Mouse (Mus musculus) embryonic facial prominence, embryonic 11.5 days (tissue): Measurements from ENCODE around the gene Gmfb. TPM values are rescaled to one million over a fixed set of nuclear protein-coding genes. Genes with fewer than 3 reads are reported as not detected.
"Not testable (repeated sequence)": the region's sequence is repeated elsewhere in the genome, so short reads cannot be mapped to it uniquely, and the experiment has no call there.

Source experiments
- ATAC-seq: fragments of 200-750 bp; cut with Nextera tagmentation; replicated peaks from 2 replicates; pipeline ENCODE4 v1.8.0; 2017; ENCODE audit warnings: low read depth; ENCODE audit not compliant: insufficient number of reproducible peaks, low FRiP score, low TSS enrichment
- DNase-seq: peaks from one replicate; pipeline ENCODE4 v3.0.0-alpha.2; 2015; ENCODE audit warnings: low spot score
- H3K27ac ChIP-seq: fragments of 300-500 bp; sonication (generic); replicated peaks from 2 replicates; pipeline ENCODE4 v1.5.1; 2014; ENCODE audit warnings: mild to moderate bottlenecking, low read depth, low read length, control low read depth
- H3K27me3 ChIP-seq: fragments of 300-500 bp; sonication (generic); 2 replicates; pipeline ENCODE4 v1.6.1; 2014; ENCODE audit warnings: mild to moderate bottlenecking, low read length, moderate library complexity, mixed read lengths; ENCODE audit not compliant: control insufficient read depth, insufficient read depth
- H3K36me3 ChIP-seq: fragments of 300-500 bp; sonication (generic); replicated peaks from 2 replicates; pipeline ENCODE4 v1.6.1; 2014; ENCODE audit warnings: low read depth, mild to moderate bottlenecking, low read length, moderate library complexity, mixed read lengths; ENCODE audit not compliant: control insufficient read depth, insufficient read depth
- H3K4me1 ChIP-seq: fragments of 300-500 bp; sonication (generic); 2 replicates; pipeline ENCODE4 v1.6.1; 2014; ENCODE audit warnings: low read length, mixed read lengths; ENCODE audit not compliant: control insufficient read depth, insufficient read depth
- H3K4me2 ChIP-seq: fragments of 300-500 bp; sonication (generic); 2 replicates; pipeline ENCODE4 v1.6.1; 2014; ENCODE audit warnings: low read depth, mild to moderate bottlenecking, control low read depth, low read length, moderate library complexity
- H3K4me3 ChIP-seq: fragments of 300-500 bp; sonication (generic); 2 replicates; pipeline ENCODE4 v1.5.1; 2014; ENCODE audit warnings: low read depth, low read length, control low read depth
- H3K9ac ChIP-seq: fragments of 300-500 bp; sonication (generic); replicated peaks from 2 replicates; pipeline ENCODE4 v1.6.1; 2014; ENCODE audit warnings: mild to moderate bottlenecking, control low read depth, low read length
- H3K9me3 ChIP-seq: fragments of 300-500 bp; sonication (generic); replicated peaks from 2 replicates; pipeline ENCODE4 v1.6.1; 2016; ENCODE audit warnings: mild to moderate bottlenecking, low read length, inconsistent platforms, mixed read lengths; ENCODE audit not compliant: control insufficient read depth
- WGBS: fragments of 180-500 bp; shearing (Covaris S2); extraction: QIAGEN DNeasy Blood & Tissue Kit; methylation state at CpG from one replicate; pipeline ENCODE4 v1.1.7; 2014; 5-methylcytosine and 5-hydroxymethylcytosine counted together
- polyA plus RNA-seq: library from polyadenylated mRNA; unstranded; fragments of >200 nt; fragmentation: Nextera tagmentation; extraction: Ambion mirVana; gene quantifications from 2 replicates; pipeline ENCODE4 v1.2.1, GENCODE M21; 2014

Gene Gmfb
- polyA plus RNA-seq, 1 experiment from 2014 or later, result 117 TPM

DNA sequence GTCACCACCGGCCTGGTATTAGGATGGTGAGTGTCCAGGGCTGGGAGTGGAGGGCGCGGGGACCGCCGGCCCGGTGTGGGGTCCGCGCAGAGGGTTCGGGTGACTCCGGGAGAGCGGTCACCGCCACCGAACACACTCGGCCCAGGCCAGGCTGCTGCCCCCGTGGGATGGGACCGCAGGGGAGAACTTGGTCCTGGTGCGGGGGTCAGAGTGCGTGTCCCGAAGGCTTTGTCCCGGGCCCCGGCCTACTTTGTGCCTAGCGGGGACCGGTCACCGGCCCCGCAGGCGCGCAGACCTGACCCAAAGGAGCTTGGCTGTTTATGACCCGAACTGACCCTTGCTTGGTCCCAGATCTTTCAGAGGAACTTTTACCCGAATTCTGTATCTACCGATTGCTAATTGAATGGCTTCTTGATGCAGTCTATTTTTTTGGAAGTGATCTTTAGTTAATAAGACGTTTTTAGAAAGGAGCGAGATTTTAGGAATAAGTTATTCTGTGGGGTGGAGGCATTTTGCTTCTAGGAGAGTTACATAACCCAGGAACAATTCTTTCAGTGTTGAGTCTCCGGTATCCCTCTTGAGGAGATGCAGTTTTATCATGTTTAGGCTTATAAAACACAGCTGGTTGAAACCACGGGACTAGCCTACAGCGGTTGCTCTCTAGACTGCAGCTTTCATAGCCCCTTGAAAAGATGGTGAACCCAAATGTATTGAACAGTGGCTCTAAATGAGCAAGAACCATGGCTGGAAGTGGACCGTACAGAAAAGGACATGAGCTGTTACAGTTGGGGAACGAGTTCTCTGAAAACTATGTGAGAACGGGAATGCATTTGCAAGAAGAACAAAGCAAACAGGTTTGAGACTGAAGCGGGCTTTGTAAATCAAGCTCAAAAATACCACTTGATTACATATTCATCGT is 10.6 kb upstream of the Gmfb start:
- ATAC-seq (no peak; the same call in 1 of the 2 replicates), DNase-seq (peak; percentile 21)
- Histone ChIP-seq H3K9me3 (no peaks in the 10 kb centered on the region), H3K27me3 (no peaks in the 10 kb centered on the region), H3K9ac (peak overlapping the region; percentile 77), H3K36me3 (no peaks in the 10 kb centered on the region), H3K4me3 (peak overlapping the region; percentile 78), H3K4me2 (peak overlapping the region; percentile 89), H3K27ac (no peak overlapping the region), H3K4me1 (no peaks in the 10 kb centered on the region)
- WGBS, result 8% methylated on average over 40 of the region's 40 CpGs

DNA sequence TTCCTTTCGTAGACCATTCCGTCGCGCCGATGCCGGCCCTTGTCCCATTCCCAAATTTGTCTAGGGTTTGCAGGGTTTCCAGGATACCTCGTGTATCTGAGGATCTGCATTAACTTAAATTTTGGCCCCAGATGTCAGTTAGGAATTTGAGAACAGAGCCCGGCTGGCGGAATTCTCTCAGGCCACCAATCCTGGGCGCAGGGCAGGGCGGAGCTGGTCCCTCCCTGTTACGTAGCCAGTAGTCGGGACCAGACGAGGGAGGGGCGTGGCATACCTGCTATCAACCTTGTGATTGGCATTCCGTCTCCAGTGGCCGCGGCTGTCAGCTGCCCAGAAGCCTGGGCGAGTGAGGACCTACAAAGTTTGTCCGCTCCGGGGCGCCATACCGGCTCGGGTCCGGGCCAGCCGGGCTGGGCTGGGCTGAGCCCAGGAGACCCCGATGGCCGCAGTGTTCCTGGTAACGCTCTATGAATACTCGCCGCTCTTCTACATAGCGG is 9.8 kb upstream of the Gmfb start, which contains the start of gene Cgrrf1:
TSS of gene Cgrrf1 (plus strand) at position 289 of the 497 bp plus-strand sequence.
- H3K4me1 ChIP-seq, result no peaks in the 10 kb centered on the region
- ATAC-seq (peak; percentile 99), DNase-seq (peak; percentile 98)
- H3K27ac ChIP-seq, result no peak within 1 kb of the TSS
- H3K36me3 ChIP-seq, result no peaks in the 10 kb centered on the region
- H3K27me3 ChIP-seq, result no peaks in the 10 kb centered on the region
- peak within 1 kb of the TSS; percentile 78 for H3K4me3 ChIP-seq
- H3K9me3 ChIP-seq, result no peaks in the 10 kb centered on the region
- under 1% methylated on average over 32 of the region's 32 CpGs for WGBS
- peak within 1 kb of the TSS; percentile 77 for H3K9ac ChIP-seq
- peak within 1 kb of the TSS; percentile 89 for H3K4me2 ChIP-seq

- H3K27ac ChIP-seq, result no peak overlapping the region
- H3K4me2 ChIP-seq, result peak overlapping the region; percentile 89
- ATAC-seq, result no peak
- WGBS, result 5% methylated on average over 4 of the region's 4 CpGs
- no peaks in the 10 kb centered on the region for H3K27me3 ChIP-seq
- H3K9ac ChIP-seq, result no peak overlapping the region
- H3K4me3 ChIP-seq, result peak overlapping the region; percentile 78
- H3K4me1 ChIP-seq, result no peaks in the 10 kb centered on the region
- no peaks in the 10 kb centered on the region for H3K36me3 ChIP-seq
- peak; percentile 19 for DNase-seq
- no peaks in the 10 kb centered on the region for H3K9me3 ChIP-seq
Observed at GRCm38 (mm10) chr14:46831295-46831694, 9.3 kb upstream of the Gmfb start.

- Histone ChIP-seq H3K4me1 (no peaks in the 10 kb centered on the region), H3K27ac (no peak overlapping the region)
Observed at GRCm38 (mm10) chr14:46827430-46827829, 5.4 kb upstream of the Gmfb start.

GRCm38 (mm10) chr14:46823996-46824395 is 2.0 kb upstream of the Gmfb start:
- Histone ChIP-seq H3K27me3 (no peaks in the 10 kb centered on the region), H3K36me3 (no peaks in the 10 kb centered on the region), H3K9me3 (no peaks in the 10 kb centered on the region), H3K4me3 (no peak overlapping the region), H3K4me1 (no peaks in the 10 kb centered on the region), H3K4me2 (no peak overlapping the region), H3K27ac (no peak overlapping the region), H3K9ac (no peak overlapping the region)
- no peak for DNase-seq
- WGBS, result 67% methylated on average over 2 of the region's 2 CpGs
- ATAC-seq, result no peak

More at GRCm38 (mm10) chr14:46827430-46827829, 5.4 kb upstream of the Gmfb start:
- no peak overlapping the region for H3K4me3 ChIP-seq
- H3K27me3 ChIP-seq, result no peaks in the 10 kb centered on the region
- WGBS, result 50% methylated on average over 1 of the region's 1 CpGs
- H3K9me3 ChIP-seq, result no peaks in the 10 kb centered on the region
- DNase-seq (no peak), ATAC-seq (no peak)
- H3K4me2 ChIP-seq, result no peak overlapping the region
- no peak overlapping the region for H3K9ac ChIP-seq
- no peaks in the 10 kb centered on the region for H3K36me3 ChIP-seq

GRCm38 (mm10) chr14:46821271-46821872 is 670 bp downstream of the Gmfb start:
- H3K4me2 ChIP-seq, result peak overlapping the region; percentile 54
- ATAC-seq, result no peak
- no peaks in the 10 kb centered on the region for H3K4me1 ChIP-seq
- peak overlapping the region; percentile 85 for H3K4me3 ChIP-seq
- no peaks in the 10 kb centered on the region for H3K9me3 ChIP-seq
- H3K27me3 ChIP-seq, result no peaks in the 10 kb centered on the region
- peak overlapping the region; percentile 79 for H3K27ac ChIP-seq
- H3K36me3 ChIP-seq, result no peaks in the 10 kb centered on the region
- peak; percentile 7 for DNase-seq
- under 1% methylated on average over 11 of the region's 11 CpGs for WGBS
- peak overlapping the region; percentile 89 for H3K9ac ChIP-seq

DNA sequence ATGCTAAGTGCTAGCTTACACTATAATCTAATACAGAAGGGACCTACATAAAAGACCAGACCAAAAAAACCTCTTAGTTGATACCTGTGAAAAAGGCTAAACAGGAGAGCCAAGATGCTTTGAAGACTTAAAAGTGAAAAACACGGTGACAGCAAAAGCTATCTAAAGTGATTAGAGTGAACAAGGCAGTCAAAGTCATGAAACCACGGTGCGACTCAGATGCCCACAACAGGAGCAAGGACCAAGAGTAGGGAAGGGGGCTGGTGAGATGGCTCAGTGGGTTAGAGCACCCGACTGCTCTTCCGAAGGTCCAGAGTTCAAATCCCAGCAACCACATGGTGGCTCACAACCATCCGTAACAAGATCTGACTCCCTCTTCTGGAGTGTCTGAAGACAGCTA is 2.1 kb downstream of the Gmfb start:
- DNase-seq, H3K4me1 ChIP-seq, H3K27ac ChIP-seq, H3K4me3 ChIP-seq, H3K36me3 ChIP-seq, H3K27me3 ChIP-seq, ATAC-seq, H3K4me2 ChIP-seq, H3K9me3 ChIP-seq, H3K9ac ChIP-seq: not testable (repeated sequence)
- WGBS, result 92% methylated on average over 5 of the region's 6 CpGs

DNA sequence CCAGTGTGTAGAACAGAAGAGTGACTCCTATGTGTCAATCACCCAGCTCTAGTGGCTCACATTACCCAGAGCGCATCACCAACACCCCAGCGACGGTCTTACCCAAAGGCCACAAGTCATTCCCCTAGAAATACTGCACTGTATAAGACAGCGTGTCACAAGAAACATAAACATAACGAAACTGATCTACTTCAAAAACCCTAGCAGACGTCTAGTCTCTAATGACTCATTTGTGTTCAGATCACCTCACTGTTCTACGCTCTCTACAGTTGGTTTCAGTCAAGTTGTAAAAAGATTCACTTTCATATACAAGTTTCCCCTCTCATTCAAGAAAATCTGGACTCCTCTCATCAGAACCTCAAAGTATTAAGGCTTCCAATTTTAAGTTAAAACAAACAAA is 3.3 kb downstream of the Gmfb start:
- WGBS, result 92% methylated on average over 7 of the region's 7 CpGs

More for the DNA sequence above, 3.3 kb downstream of the Gmfb start:
- Histone ChIP-seq H3K27ac (no peak overlapping the region), H3K9me3 (no peaks in the 10 kb centered on the region), H3K27me3 (no peaks in the 10 kb centered on the region), H3K4me3 (no peak overlapping the region), H3K9ac (no peak overlapping the region), H3K4me1 (no peaks in the 10 kb centered on the region), H3K4me2 (no peak overlapping the region), H3K36me3 (peaks cover 1% of the 10 kb centered on the region)
- no peak for ATAC-seq
- DNase-seq, result no peak
